Mouse (Mus musculus): ENCODE data around the gene Zbtb12.

Gene Zbtb12

GRCm38 (mm10) chr17:34865981-34866380, 13.3 kb upstream of the Zbtb12 start:
- DNase-seq (ENCODE audit: low read depth, low spot score), result no peak

GRCm38 (mm10) chr17:34874321-34874720, 5.0 kb upstream of the Zbtb12 start:
- DNase-seq (ENCODE audit: low read depth, low spot score), result no peak

GRCm38 (mm10) chr17:34881166-34881565, 1.9 kb downstream of the Zbtb12 start:
- DNase-seq (ENCODE audit: low read depth, low spot score), result no peak

GRCm38 (mm10) chr17:34881683-34882310, 2.5 kb downstream of the Zbtb12 start, which contains the start of gene Gm20547:
Gene Gm20547 (minus strand): TSS chr17:34882042.
- DNase-seq (ENCODE audit: low read depth, low spot score), result no peak

- no peak for DNase-seq (ENCODE audit: low read depth, low spot score)
Measured at GRCm38 (mm10) chr17:34883332-34883731, 4.0 kb downstream of the Zbtb12 start.

- no peak for DNase-seq (ENCODE audit: low read depth, low spot score)
Measured at GRCm38 (mm10) chr17:34884704-34885103, 5.4 kb downstream of the Zbtb12 start.

- DNase-seq (ENCODE audit: low read depth, low spot score), result no peak
Measured at GRCm38 (mm10) chr17:34885615-34886014, 6.3 kb downstream of the Zbtb12 start.

GRCm38 (mm10) chr17:34887942-34888341, 8.7 kb downstream of the Zbtb12 start:
- no peak for DNase-seq (ENCODE audit: low read depth, low spot score)

GRCm38 (mm10) chr17:34890074-34890743, 10.9 kb downstream of the Zbtb12 start:
- no peak for DNase-seq (ENCODE audit: low read depth, low spot score)

GRCm38 (mm10) chr17:34891377-34891776, 12.1 kb downstream of the Zbtb12 start:
- no peak for DNase-seq (ENCODE audit: low read depth, low spot score)

- no peak for DNase-seq (ENCODE audit: low read depth, low spot score)
Measured at GRCm38 (mm10) chr17:34893072-34893824, 14.0 kb downstream of the Zbtb12 start.

GRCm38 (mm10) chr17:34894074-34894597, 14.9 kb downstream of the Zbtb12 start:
- peak; percentile 79 for DNase-seq (ENCODE audit: low read depth, low spot score)

- DNase-seq (ENCODE audit: low read depth, low spot score), result no peak
Measured at GRCm38 (mm10) chr17:34894801-34895530, 15.7 kb downstream of the Zbtb12 start.

- DNase-seq (ENCODE audit: low read depth, low spot score), result no peak
Measured at GRCm38 (mm10) chr17:34895724-34896123, 16.4 kb downstream of the Zbtb12 start.

- no peak for DNase-seq (ENCODE audit: low read depth, low spot score)
Measured at GRCm38 (mm10) chr17:34896366-34896765, 17.1 kb downstream of the Zbtb12 start.

- DNase-seq (ENCODE audit: low read depth, low spot score), result no peak
Measured at GRCm38 (mm10) chr17:34897373-34898159, 18.3 kb downstream of the Zbtb12 start.

GRCm38 (mm10) chr17:34898160-34898586, 18.9 kb downstream of the Zbtb12 start, which contains the start of the genes C2 and Ehmt2:
Gene C2 (minus strand): TSS chr17:34898265.
Gene Ehmt2 (plus strand): TSS chr17:34898469.
- DNase-seq (ENCODE audit: low read depth, low spot score), result no peak

GRCm38 (mm10) chr17:34898706-34899052, 19.4 kb downstream of the Zbtb12 start:
- DNase-seq (ENCODE audit: low read depth, low spot score), result no peak

GRCm38 (mm10) chr17:34899053-34899889, 20.0 kb downstream of the Zbtb12 start:
- DNase-seq (ENCODE audit: low read depth, low spot score), result no peak

GRCm38 (mm10) chr17:34899890-34900243, 20.6 kb downstream of the Zbtb12 start:
- no peak for DNase-seq (ENCODE audit: low read depth, low spot score)
